In genomic region chr9:122885385-122885784, GRCm38 (mm10) we compare ENCODE assay signal across 8 mouse cellular contexts. TPM values are rescaled to one million over a fixed set of nuclear protein-coding genes. Genes with fewer than 3 reads are reported as not detected.
DNase-seq lines count a peak whose midpoint lies in the region; ATAC-seq and TF ChIP-seq lines count a peak whose summit lies in the region.

Gene Zkscan7, plus strand, starts transcription at chr9:122885685.

- H3K4me3 ChIP-seq in heart, embryonic 14.5 days (ENCODE audit: control insufficient read depth in 1 of 2, insufficient read depth in 1 of 2, low read depth in 1 of 2, low read length in 2 of 2): peak within 1 kb of the TSS; percentile 66 to 78; a peak in 3 of 4 replicates
- H3K4me3 ChIP-seq in bone marrow macrophage, adult 2 months (ENCODE audit: insufficient read depth, low read length): peak within 1 kb of the TSS; percentile 75
- peak within 1 kb of the TSS; percentile 84 for H3K4me3 ChIP-seq in hindbrain, embryonic 10.5 days
- peak within 1 kb of the TSS; percentile 87 for H3K4me3 ChIP-seq in midbrain, embryonic 10.5 days

- no peak for TF ChIP-seq POLR2A in bone marrow macrophage, adult 2 months (IDR thresholded peaks at IDR 0.05; ENCODE audit: borderline replicate concordance, low read depth, low read length)

- WGBS in heart, embryonic 14.5 days: 71% methylated on average over 3 of the region's 3 CpGs
- 87% methylated on average over 3 of the region's 3 CpGs for WGBS in hindbrain, embryonic 10.5 days
- 88% methylated on average over 3 of the region's 3 CpGs for WGBS in midbrain, embryonic 10.5 days

- H3K9ac ChIP-seq in heart, embryonic 14.5 days (ENCODE audit: low read length): no peak within 1 kb of the TSS

- DNase-seq in heart, postnatal 25 days (ENCODE audit: low spot score): no peak
- DNase-seq in hindbrain, embryonic 10.5 days (ENCODE audit: low spot score): no peak
- DNase-seq in midbrain, embryonic 10.5 days (ENCODE audit: low spot score): no peak
- no peak for DNase-seq in gastrocnemius, postnatal 4 days (ENCODE audit: low spot score in 2 of 2)
- no peak for DNase-seq in left cerebral cortex, adult 9 months (ENCODE audit: low spot score in 2 of 2)
- no peak for DNase-seq in thymus, postnatal 10 days (ENCODE audit: low spot score in 2 of 2)

- TF ChIP-seq CTCF in bone marrow macrophage, adult 2 months (IDR thresholded peaks at IDR 0.05; ENCODE audit: low read depth, low read length): no peak

- H3K27ac ChIP-seq in heart, embryonic 14.5 days (replicated peaks in 1 of 2; ENCODE audit: control insufficient read depth in 1 of 2, insufficient read depth in 1 of 2, low read depth in 2 of 2, low read length in 2 of 2): no peak within 1 kb of the TSS
- no peak within 1 kb of the TSS for H3K27ac ChIP-seq in bone marrow macrophage, adult 2 months (ENCODE audit: insufficient read depth, low read depth, low read length)
- peak within 1 kb of the TSS; percentile 88 for H3K27ac ChIP-seq in hindbrain, embryonic 10.5 days
- peak within 1 kb of the TSS; percentile 86; the same call in 1 of the 2 replicates for H3K27ac ChIP-seq in midbrain, embryonic 10.5 days (replicated peaks)

- no peak for ATAC-seq in heart, embryonic 14.5 days (ENCODE audit: insufficient number of reproducible peaks, insufficient read depth, low FRiP score, low read depth)

- H3K9me3 ChIP-seq in heart, embryonic 14.5 days (ENCODE audit: control insufficient read depth, low read length): no peaks in the 10 kb centered on the region
- H3K9me3 ChIP-seq in hindbrain, embryonic 10.5 days: no peaks in the 10 kb centered on the region
- no peaks in the 10 kb centered on the region for H3K9me3 ChIP-seq in midbrain, embryonic 10.5 days (replicated peaks)

- H3K36me3 ChIP-seq in heart, embryonic 14.5 days (ENCODE audit: control insufficient read depth, insufficient read depth, low read length): 0 out of 2 replicates have a peak, but pooled peaks cover 10% of the 10 kb centered on the region
- no peaks in the 10 kb centered on the region; the same call in 1 of the 2 replicates for H3K36me3 ChIP-seq in hindbrain, embryonic 10.5 days
- 0 out of 2 replicates have a peak, but pooled peaks cover 6% of the 10 kb centered on the region for H3K36me3 ChIP-seq in midbrain, embryonic 10.5 days

- intact Hi-C loops in heart, postnatal 25 days (cut with DNase I): loop anchor here (1.0 to 10.0 kb wide), 3 partner anchors 18 to 151 kb away; partner anchors contain the start of genes 1110059G10Rik and Kif15

- peaks cover 0 to 2% of the 10 kb centered on the region in 2 experiments; a peak in 1 of 4 replicates for H3K4me1 ChIP-seq in heart, embryonic 14.5 days (ENCODE audit: control insufficient read depth in 2 of 2, insufficient read depth in 2 of 2, low read length in 2 of 2)
- H3K4me1 ChIP-seq in bone marrow macrophage, adult 2 months (ENCODE audit: control insufficient read depth, insufficient read depth, low read length): peaks cover 2% of the 10 kb centered on the region; the same call in 1 of the 2 replicates
- H3K4me1 ChIP-seq in hindbrain, embryonic 10.5 days (replicated peaks): peaks cover 17% of the 10 kb centered on the region
- H3K4me1 ChIP-seq in midbrain, embryonic 10.5 days: peaks cover 17% of the 10 kb centered on the region

- H3K27me3 ChIP-seq in heart, embryonic 14.5 days (ENCODE audit: control insufficient read depth, insufficient read depth, low read length): peaks cover 3% of the 10 kb centered on the region; the same call in 1 of the 2 replicates
- no peaks in the 10 kb centered on the region for H3K27me3 ChIP-seq in hindbrain, embryonic 10.5 days (ENCODE audit: insufficient read depth, poor library complexity, severe bottlenecking)
- no peaks in the 10 kb centered on the region; the same call in 1 of the 2 replicates for H3K27me3 ChIP-seq in midbrain, embryonic 10.5 days (ENCODE audit: low read depth, poor library complexity, severe bottlenecking)

- H3K4me2 ChIP-seq in heart, embryonic 14.5 days (ENCODE audit: low read length): peak within 1 kb of the TSS; percentile 74

RNA-seq across cellular contexts. Expression of gene Zkscan7, which starts in this region (rescaled TPM):
- polyA plus RNA-seq in heart, embryonic 14.5 days (2014; fragmentation: Nextera tagmentation; extraction: Ambion mirVana): 1.1 and 1.5 TPM in 2 replicates
- 1 to 10 TPM; 5.0 to 6.1 TPM for total RNA-seq in heart, postnatal 25 days (2021)
- polyA plus RNA-seq in bone marrow macrophage, adult 2 months (2012; ENCODE audit: insufficient read depth, insufficient read length, missing spikeins): 1.3 and 1.4 TPM in 2 replicates
- 3.6 and 4.5 TPM in 2 replicates for polyA plus RNA-seq in hindbrain, embryonic 10.5 days (2016; fragmentation: Nextera tagmentation; extraction: Ambion mirVana)
- polyA plus RNA-seq in midbrain, embryonic 10.5 days (2016; fragmentation: Nextera tagmentation; extraction: Ambion mirVana): 3.6 and 4.6 TPM in 2 replicates
- total RNA-seq in gastrocnemius, postnatal 4 days (2021): 1 to 10 TPM; 5.6 to 6.0 TPM

Comparison
In these comparisons a context has a peak if more than half of its experiments do, and no peak if none do; other contexts are left out.
1. H3K27ac ChIP-seq: peak in hindbrain, embryonic 10.5 days (single experiment) and midbrain, embryonic 10.5 days (single experiment); none in heart, embryonic 14.5 days (0 of 2) and bone marrow macrophage, adult 2 months (single experiment).
2. Peak in every context shown above with its lines, with median percentiles within 50 percentile points of each other: H3K4me3 ChIP-seq.